Mouse (Mus musculus) limb, embryonic 11.5 days (tissue): ENCODE data around the gene Slit3. TPM values are rescaled to one million over a fixed set of nuclear protein-coding genes. Genes with fewer than 3 reads are reported as not detected.

ENCODE experiments used
- ATAC-seq: fragments of 200-750 bp; cut with Nextera tagmentation; 2 replicates; pipeline ENCODE4 v1.8.0; 2017; ENCODE audit warnings: low read depth; ENCODE audit not compliant: insufficient number of reproducible peaks, low FRiP score, low TSS enrichment
- DNase-seq: peaks from one replicate; pipeline ENCODE4 v3.0.0-alpha.2; 2015; ENCODE audit warnings: low spot score
- H3K27ac ChIP-seq: fragments of 300-500 bp; sonication (generic); replicated peaks from 2 replicates; pipeline ENCODE4 v1.5.1; 2014; ENCODE audit warnings: low read depth, mild to moderate bottlenecking, low read length
- H3K27me3 ChIP-seq: fragments of 300-500 bp; sonication (generic); 2 replicates; pipeline ENCODE4 v1.6.1; 2014; ENCODE audit warnings: mild to moderate bottlenecking, low read length, mixed read lengths; ENCODE audit not compliant: control insufficient read depth, insufficient read depth
- H3K36me3 ChIP-seq: fragments of 300-500 bp; sonication (generic); 2 replicates; pipeline ENCODE4 v1.6.1; 2014; ENCODE audit warnings: mild to moderate bottlenecking, low read length, moderate library complexity, mixed read lengths; ENCODE audit not compliant: control insufficient read depth, insufficient read depth
- H3K4me1 ChIP-seq: fragments of 300-500 bp; sonication (generic); 2 replicates; pipeline ENCODE4 v1.6.1; 2014; ENCODE audit warnings: low read length, mixed read lengths; ENCODE audit not compliant: control insufficient read depth, insufficient read depth
- H3K4me2 ChIP-seq: fragments of 300-500 bp; sonication (generic); 2 replicates; pipeline ENCODE4 v1.6.1; 2014; ENCODE audit warnings: low read depth, mild to moderate bottlenecking, moderate library complexity; ENCODE audit not compliant: severe bottlenecking
- H3K4me3 ChIP-seq: fragments of 300-500 bp; sonication (generic); 2 replicates; pipeline ENCODE4 v1.5.1; 2014; ENCODE audit warnings: low read depth, low read length
- H3K9ac ChIP-seq: fragments of 300-500 bp; sonication (generic); 2 replicates; pipeline ENCODE4 v1.6.1; 2014; ENCODE audit warnings: mild to moderate bottlenecking, low read length
- H3K9me3 ChIP-seq: fragments of 300-500 bp; sonication (generic); 2 replicates; pipeline ENCODE4 v1.6.1; 2016; ENCODE audit warnings: low read length; ENCODE audit not compliant: control insufficient read depth
- WGBS: fragments of 180-500 bp; shearing (Covaris S2); extraction: QIAGEN DNeasy Blood & Tissue Kit; methylation state at CpG from one replicate; pipeline ENCODE4 v1.1.7; 2014; 5-methylcytosine and 5-hydroxymethylcytosine counted together
- polyA plus RNA-seq: library from polyadenylated mRNA; unstranded; fragments of >200 nt; fragmentation: Nextera tagmentation; extraction: Ambion mirVana; gene quantifications from 2 replicates; pipeline ENCODE4 v1.2.1, GENCODE M21; 2014

The Slit3 gene
- polyA plus RNA-seq, 1 experiment from 2014 or later = 30.6 TPM

DNA sequence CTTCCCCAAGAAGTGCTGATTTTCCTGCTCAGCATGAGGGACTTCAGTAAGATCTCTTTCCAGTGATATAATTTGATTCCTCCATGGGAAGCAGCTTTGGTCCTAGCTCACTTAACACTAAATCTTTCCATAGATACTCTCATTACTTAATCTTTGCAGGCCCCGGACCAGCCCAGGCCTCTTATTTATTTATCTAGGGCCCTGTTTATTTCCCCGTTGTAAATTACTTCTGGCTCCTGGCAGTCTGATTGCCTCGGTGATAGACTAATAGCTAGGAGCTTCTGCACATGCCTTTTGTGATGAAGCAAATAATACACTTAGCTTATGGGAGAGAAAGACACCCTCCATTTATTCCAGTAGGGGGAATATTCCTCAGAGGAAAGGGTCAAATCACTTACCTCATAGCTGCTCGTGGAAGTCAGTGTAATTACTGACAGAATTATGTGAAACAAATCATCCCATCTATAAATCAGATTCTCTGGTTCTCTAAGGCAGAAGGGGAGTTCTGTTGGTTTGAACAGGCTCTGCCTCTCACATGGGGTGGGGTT is 129.9 kb downstream of the Slit3 start:
- H3K27ac ChIP-seq = no peak overlapping the region
- no peaks in the 10 kb centered on the region for H3K9me3 ChIP-seq
- ATAC-seq (no peak), DNase-seq (no peak)
- H3K4me1 ChIP-seq = peaks cover 21% of the 10 kb centered on the region
- 15% methylated on average over 4 of the region's 4 CpGs for WGBS
- H3K9ac ChIP-seq = no peak overlapping the region
- H3K4me3 ChIP-seq = no peak overlapping the region
- no peaks in the 10 kb centered on the region for H3K36me3 ChIP-seq
- H3K4me2 ChIP-seq = no peak overlapping the region
- no peaks in the 10 kb centered on the region for H3K27me3 ChIP-seq

DNA sequence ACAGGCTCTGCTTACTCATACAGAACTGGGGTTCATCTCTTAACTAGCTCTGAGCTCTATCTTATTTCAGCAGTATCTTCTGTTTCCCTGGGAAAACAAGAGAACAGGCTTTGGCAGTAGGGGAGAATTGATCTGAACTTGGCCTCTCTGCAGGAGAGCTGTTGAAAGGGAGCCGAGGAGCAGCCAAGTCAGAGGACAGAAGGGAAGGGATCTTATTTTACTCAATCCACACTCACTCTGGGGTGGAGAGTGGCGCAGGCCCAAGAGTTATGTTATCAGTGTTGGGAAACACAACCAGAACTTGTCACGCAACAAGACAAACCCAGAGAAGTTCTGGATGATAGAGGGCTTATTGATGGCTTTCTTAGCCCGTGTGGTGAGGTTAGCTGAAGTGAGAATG is 130.9 kb downstream of the Slit3 start:
- Histone ChIP-seq H3K4me2 (no peak overlapping the region), H3K36me3 (no peaks in the 10 kb centered on the region), H3K9ac (no peak overlapping the region), H3K27ac (no peak overlapping the region), H3K4me3 (no peak overlapping the region), H3K4me1 (peaks cover 17% of the 10 kb centered on the region), H3K27me3 (no peaks in the 10 kb centered on the region), H3K9me3 (no peaks in the 10 kb centered on the region)
- DNase-seq (no peak), ATAC-seq (no peak)
- 79% methylated on average over 4 of the region's 4 CpGs for WGBS

DNA sequence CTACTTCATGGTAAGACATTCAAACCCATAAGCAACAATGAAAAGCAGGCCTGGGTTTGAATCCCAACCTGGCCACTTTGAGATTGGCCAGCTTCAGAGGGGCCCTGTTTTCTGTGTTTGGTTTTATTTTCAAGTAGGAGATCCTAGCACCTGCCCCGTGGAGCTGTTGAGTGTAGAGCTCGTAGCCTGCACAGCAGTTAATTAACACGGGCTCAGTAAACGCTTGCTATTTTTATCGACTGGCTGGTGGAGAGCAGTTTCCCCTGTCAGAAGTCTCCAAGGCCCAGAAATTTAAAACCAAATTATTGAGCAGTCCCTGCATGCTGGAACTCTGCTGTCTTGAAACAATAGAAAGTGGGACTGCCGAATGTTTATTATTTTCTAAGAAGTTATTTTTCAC is 136.3 kb downstream of the Slit3 start:
- ATAC-seq (no peak), DNase-seq (no peak)
- no peaks in the 10 kb centered on the region for H3K36me3 ChIP-seq
- peaks cover 8% of the 10 kb centered on the region for H3K4me1 ChIP-seq
- H3K27ac ChIP-seq = 0 out of 2 replicates have a peak overlapping the region, but pooled peaks have one; percentile 5
- 33% methylated on average over 6 of the region's 6 CpGs for WGBS
- no peaks in the 10 kb centered on the region for H3K9me3 ChIP-seq
- H3K9ac ChIP-seq = no peak overlapping the region
- no peaks in the 10 kb centered on the region for H3K27me3 ChIP-seq
- no peak overlapping the region for H3K4me3 ChIP-seq
- no peak overlapping the region for H3K4me2 ChIP-seq

DNA sequence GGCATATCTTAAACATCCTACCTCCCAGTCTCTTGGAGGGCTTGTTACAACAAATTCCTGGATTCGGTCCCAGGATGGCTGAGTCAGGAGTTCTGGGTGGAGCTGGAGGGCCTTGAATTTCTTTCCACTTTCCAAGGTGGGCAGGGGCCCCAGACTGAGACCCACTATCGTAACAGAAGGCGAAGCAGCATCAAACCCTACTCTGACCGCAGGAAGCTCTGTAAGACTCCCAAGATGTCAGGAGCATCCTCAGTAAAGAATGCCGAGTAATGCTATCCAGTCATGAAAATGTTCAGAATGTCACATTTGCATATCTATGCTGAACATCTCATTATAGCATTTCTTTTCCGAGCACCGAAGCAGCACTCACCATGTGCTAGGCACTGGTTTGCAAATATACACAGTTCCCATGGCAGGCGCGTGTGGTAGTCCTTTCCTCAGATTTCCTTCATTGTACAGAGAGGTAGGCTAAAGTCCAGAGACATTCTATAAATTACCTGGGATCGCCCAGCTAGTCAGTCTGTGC is 140.6 kb downstream of the Slit3 start:
- Histone ChIP-seq H3K9me3 (no peaks in the 10 kb centered on the region), H3K4me1 (peaks cover 8% of the 10 kb centered on the region), H3K4me3 (no peak overlapping the region), H3K36me3 (no peaks in the 10 kb centered on the region), H3K9ac (no peak overlapping the region), H3K27ac (no peak overlapping the region), H3K4me2 (no peak overlapping the region), H3K27me3 (no peaks in the 10 kb centered on the region)
- 94% methylated on average over 10 of the region's 10 CpGs for WGBS
- no peak for DNase-seq
- no peak for ATAC-seq

DNA sequence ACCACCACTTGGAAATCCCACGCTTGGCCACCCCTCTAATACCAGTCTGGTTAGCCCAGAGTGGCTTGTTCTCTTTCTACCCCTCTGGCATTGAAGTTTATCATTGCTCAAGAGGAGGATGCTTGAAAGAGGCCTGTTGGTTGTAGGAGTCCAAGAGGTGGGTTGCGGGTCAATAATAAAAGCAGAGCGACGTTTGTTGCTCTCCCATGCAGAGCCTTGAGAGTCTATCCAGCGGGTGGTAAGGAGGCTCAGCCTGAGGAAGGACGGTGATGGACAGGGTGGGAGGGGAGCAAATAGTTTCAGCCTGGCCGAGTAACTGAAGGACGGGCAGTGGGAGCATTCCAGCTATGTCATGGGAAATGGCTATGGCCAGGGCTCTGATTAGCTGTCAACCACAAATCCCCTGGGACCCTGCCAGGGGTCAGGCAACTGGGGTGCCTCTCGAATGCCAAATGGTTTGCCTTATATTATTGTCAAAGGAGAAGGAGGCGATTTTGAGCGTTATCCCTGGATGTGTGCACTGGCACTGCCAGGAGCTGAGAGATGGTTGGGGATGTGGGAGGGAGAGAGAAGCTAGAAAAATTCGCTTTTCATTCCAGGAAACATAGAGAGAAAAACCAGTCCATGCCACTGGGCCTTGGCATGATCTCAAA is 141.4 kb downstream of the Slit3 start:
- ATAC-seq (no peak), DNase-seq (no peak)
- Histone ChIP-seq H3K36me3 (no peaks in the 10 kb centered on the region), H3K9me3 (no peaks in the 10 kb centered on the region), H3K27ac (no peak overlapping the region), H3K4me2 (no peak overlapping the region), H3K27me3 (no peaks in the 10 kb centered on the region), H3K9ac (no peak overlapping the region), H3K4me3 (no peak overlapping the region), H3K4me1 (peaks cover 7% of the 10 kb centered on the region)
- WGBS = 85% methylated on average over 12 of the region's 12 CpGs

DNA sequence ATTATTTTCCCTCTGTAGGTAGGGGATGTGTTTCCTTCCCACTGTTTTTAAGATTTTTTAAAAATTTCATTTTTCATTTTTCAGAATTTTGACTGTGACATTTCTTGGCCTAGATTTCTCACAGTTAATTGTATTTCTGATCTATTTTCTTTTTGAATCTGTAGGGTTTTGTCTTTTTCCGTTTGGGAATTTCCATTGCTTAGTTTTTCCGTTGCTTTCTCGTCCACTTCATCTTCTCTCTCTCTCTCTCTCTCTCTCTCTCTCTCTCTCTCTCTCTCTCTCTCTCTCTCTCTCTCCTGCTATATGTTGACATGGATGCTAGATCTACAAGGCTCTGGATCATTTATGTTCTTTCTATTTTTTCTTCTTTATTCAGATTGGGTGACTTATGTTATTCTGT is 143.7 kb downstream of the Slit3 start:
- Histone ChIP-seq H3K4me3 (no peak overlapping the region), H3K9me3 (no peaks in the 10 kb centered on the region), H3K4me2 (no peak overlapping the region), H3K27ac (no peak overlapping the region), H3K4me1 (0 out of 2 replicates have a peak, but pooled peaks cover 2% of the 10 kb centered on the region), H3K9ac (no peak overlapping the region), H3K36me3 (no peaks in the 10 kb centered on the region), H3K27me3 (no peaks in the 10 kb centered on the region)
- WGBS = 97% methylated on average over 3 of the region's 3 CpGs
- ATAC-seq = no peak
- no peak for DNase-seq

DNA sequence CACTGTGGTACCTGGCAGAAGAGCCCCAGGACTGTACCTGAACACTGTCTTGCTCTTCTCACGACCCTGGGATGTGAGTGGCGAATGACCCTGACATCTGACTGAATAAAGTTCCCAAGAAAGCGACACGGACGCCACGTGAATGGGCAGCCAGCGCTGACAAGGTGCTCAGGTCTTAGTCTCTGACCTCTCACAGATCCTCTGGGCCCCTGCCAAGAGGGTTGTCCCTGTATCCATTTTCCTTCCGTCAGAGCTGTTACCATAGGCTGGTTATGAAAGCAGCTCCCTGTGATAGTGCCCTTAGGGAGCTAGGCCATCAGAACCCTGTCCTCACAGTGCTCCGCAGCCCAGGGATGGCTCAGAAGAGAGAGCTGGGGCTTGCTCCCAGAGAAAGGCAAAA is 149.4 kb downstream of the Slit3 start:
- 88% methylated on average over 9 of the region's 9 CpGs for WGBS
- no peaks in the 10 kb centered on the region for H3K9me3 ChIP-seq
- no peak overlapping the region for H3K4me3 ChIP-seq
- no peaks in the 10 kb centered on the region for H3K27me3 ChIP-seq
- DNase-seq (no peak), ATAC-seq (no peak)
- no peak overlapping the region for H3K4me2 ChIP-seq
- H3K27ac ChIP-seq = no peak overlapping the region
- H3K9ac ChIP-seq = no peak overlapping the region
- H3K4me1 ChIP-seq = peaks cover 36% of the 10 kb centered on the region
- H3K36me3 ChIP-seq = no peaks in the 10 kb centered on the region

DNA sequence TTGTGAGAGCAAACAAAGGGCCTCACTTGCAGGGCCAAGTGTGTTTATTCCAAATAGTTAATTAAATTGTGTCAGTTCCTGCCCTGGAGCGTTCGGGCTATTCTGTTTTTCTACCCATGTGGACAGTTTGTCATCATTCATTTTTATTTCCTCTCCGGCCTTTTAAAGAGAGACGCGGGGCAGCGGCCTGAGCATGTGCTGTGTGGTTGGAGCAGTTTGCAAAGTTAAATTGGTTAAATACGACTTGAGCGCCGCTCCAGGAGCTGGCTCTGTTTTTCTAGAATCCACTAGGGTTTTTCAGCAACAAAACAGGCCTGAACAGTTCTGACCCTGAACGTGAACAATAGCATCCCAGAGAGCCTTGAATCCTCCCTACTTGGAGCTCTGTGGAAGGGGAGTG is 152.4 kb downstream of the Slit3 start:
- no peaks in the 10 kb centered on the region for H3K27me3 ChIP-seq
- H3K36me3 ChIP-seq = no peaks in the 10 kb centered on the region
- 0 out of 2 replicates have a peak overlapping the region, but pooled peaks have one; percentile 22 for H3K27ac ChIP-seq
- H3K4me1 ChIP-seq = peaks cover 65% of the 10 kb centered on the region
- 5% methylated on average over 10 of the region's 10 CpGs for WGBS
- peak; percentile 60 for DNase-seq
- H3K4me3 ChIP-seq = no peak overlapping the region
- no peaks in the 10 kb centered on the region for H3K9me3 ChIP-seq
- H3K9ac ChIP-seq = no peak overlapping the region
- no peak overlapping the region for H3K4me2 ChIP-seq
- no peak for ATAC-seq
